Mouse (Mus musculus) embryonic facial prominence, embryonic 11.5 days (tissue): ENCODE data around the gene Ccdc78. TPM values are rescaled to one million over a fixed set of nuclear protein-coding genes. Genes with fewer than 3 reads are reported as not detected.

ENCODE experiments used
- ATAC-seq: fragments of 200-750 bp; cut with Nextera tagmentation; replicated peaks from 2 replicates; pipeline ENCODE4 v1.8.0; 2017; ENCODE audit warnings: low read depth; ENCODE audit not compliant: insufficient number of reproducible peaks, low FRiP score, low TSS enrichment
- DNase-seq: peaks from one replicate; pipeline ENCODE4 v3.0.0-alpha.2; 2015; ENCODE audit warnings: low spot score
- H3K27ac ChIP-seq: fragments of 300-500 bp; sonication (generic); replicated peaks from 2 replicates; pipeline ENCODE4 v1.5.1; 2014; ENCODE audit warnings: mild to moderate bottlenecking, low read depth, low read length, control low read depth
- H3K27me3 ChIP-seq: fragments of 300-500 bp; sonication (generic); 2 replicates; pipeline ENCODE4 v1.6.1; 2014; ENCODE audit warnings: mild to moderate bottlenecking, low read length, moderate library complexity, mixed read lengths; ENCODE audit not compliant: control insufficient read depth, insufficient read depth
- H3K36me3 ChIP-seq: fragments of 300-500 bp; sonication (generic); replicated peaks from 2 replicates; pipeline ENCODE4 v1.6.1; 2014; ENCODE audit warnings: low read depth, mild to moderate bottlenecking, low read length, moderate library complexity, mixed read lengths; ENCODE audit not compliant: control insufficient read depth, insufficient read depth
- H3K4me1 ChIP-seq: fragments of 300-500 bp; sonication (generic); 2 replicates; pipeline ENCODE4 v1.6.1; 2014; ENCODE audit warnings: low read length, mixed read lengths; ENCODE audit not compliant: control insufficient read depth, insufficient read depth
- H3K4me2 ChIP-seq: fragments of 300-500 bp; sonication (generic); 2 replicates; pipeline ENCODE4 v1.6.1; 2014; ENCODE audit warnings: low read depth, mild to moderate bottlenecking, control low read depth, low read length, moderate library complexity
- H3K4me3 ChIP-seq: fragments of 300-500 bp; sonication (generic); 2 replicates; pipeline ENCODE4 v1.5.1; 2014; ENCODE audit warnings: low read depth, low read length, control low read depth
- H3K9ac ChIP-seq: fragments of 300-500 bp; sonication (generic); replicated peaks from 2 replicates; pipeline ENCODE4 v1.6.1; 2014; ENCODE audit warnings: mild to moderate bottlenecking, control low read depth, low read length
- H3K9me3 ChIP-seq: fragments of 300-500 bp; sonication (generic); replicated peaks from 2 replicates; pipeline ENCODE4 v1.6.1; 2016; ENCODE audit warnings: mild to moderate bottlenecking, low read length, inconsistent platforms, mixed read lengths; ENCODE audit not compliant: control insufficient read depth
- WGBS: fragments of 180-500 bp; shearing (Covaris S2); extraction: QIAGEN DNeasy Blood & Tissue Kit; methylation state at CpG from one replicate; pipeline ENCODE4 v1.1.7; 2014; 5-methylcytosine and 5-hydroxymethylcytosine counted together
- polyA plus RNA-seq: library from polyadenylated mRNA; unstranded; fragments of >200 nt; fragmentation: Nextera tagmentation; extraction: Ambion mirVana; gene quantifications from 2 replicates; pipeline ENCODE4 v1.2.1, GENCODE M21; 2014

Gene Ccdc78
- polyA plus RNA-seq, 1 experiment from 2014 or later: not detected

DNA sequence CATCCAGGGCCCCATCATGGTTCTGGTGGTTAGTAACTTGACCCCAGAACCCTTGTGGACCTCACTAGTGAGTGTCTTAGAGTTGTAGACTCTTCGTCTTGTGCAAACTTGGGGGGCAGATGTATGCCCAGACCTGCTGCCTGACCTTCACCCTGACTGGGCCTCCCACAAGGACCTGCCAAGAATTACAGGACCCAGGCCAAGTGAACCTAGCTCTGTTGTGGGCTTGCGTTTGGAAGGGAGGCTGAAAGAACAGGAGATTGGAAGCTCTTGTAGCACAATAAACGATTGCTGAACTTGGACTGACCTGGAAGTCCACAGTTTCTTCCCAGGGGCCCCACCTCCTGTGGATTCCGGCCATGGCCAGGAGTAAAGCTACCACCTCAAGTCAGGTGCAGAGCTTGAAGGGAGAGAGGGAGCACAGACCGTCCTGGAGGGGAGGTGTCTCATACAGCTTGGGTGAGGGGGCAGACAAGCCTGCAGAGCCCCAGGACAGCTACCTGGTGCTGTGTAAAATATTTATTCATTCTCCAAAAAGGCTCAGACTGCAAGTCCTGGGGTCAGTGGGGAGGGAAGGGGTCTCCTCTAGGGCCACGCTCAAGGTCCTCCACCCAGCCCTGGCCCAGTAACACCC lies 47.7 kb downstream of the Ccdc78 start:
- WGBS: 50% methylated on average over 6 of the region's 6 CpGs
- Histone ChIP-seq H3K4me2 (peak overlapping the region; percentile 75), H3K9me3 (no peaks in the 10 kb centered on the region), H3K4me3 (peak overlapping the region; percentile 89), H3K9ac (peak overlapping the region; percentile 87), H3K36me3 (peaks cover 4% of the 10 kb centered on the region), H3K4me1 (peaks cover 28% of the 10 kb centered on the region), H3K27ac (peak overlapping the region; percentile 89; the same call in 1 of the 2 replicates), H3K27me3 (no peaks in the 10 kb centered on the region)
- ATAC-seq: no peak
- DNase-seq: no peak

DNA sequence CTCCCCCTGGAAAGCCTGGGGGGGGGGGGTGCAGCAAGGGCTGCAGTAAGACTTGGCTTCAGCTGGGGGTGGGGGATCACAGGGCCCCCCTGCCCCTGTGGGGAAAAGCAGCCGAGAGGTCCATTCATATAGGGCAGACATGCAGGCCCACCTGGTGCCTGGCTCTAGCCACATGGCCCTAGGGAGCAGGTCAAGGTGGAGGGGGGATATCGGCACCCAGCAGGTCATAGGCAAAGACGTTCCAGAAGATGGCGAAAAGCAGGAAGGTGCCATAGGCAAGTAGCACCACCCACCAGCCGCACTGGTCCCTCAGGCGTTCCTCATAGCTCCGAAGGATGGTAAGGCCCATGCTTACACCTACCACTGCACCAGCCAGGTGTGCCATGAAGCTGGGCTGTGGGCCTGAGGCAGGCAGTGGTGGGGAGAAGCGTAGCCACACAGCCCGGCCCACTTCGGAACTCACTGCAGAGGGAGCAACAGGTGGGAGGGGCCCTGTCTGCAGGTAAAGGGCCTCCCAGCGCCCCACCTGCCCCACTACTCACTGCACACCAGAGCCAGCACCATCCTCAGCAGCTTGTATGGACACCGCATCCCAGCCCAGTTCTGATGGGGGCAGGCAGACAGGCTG lies 48.3 kb downstream of the Ccdc78 start:
- 87% methylated on average over 11 of the region's 12 CpGs for WGBS
- Histone ChIP-seq H3K36me3 (peaks cover 6% of the 10 kb centered on the region), H3K4me1 (peaks cover 28% of the 10 kb centered on the region)

DNA sequence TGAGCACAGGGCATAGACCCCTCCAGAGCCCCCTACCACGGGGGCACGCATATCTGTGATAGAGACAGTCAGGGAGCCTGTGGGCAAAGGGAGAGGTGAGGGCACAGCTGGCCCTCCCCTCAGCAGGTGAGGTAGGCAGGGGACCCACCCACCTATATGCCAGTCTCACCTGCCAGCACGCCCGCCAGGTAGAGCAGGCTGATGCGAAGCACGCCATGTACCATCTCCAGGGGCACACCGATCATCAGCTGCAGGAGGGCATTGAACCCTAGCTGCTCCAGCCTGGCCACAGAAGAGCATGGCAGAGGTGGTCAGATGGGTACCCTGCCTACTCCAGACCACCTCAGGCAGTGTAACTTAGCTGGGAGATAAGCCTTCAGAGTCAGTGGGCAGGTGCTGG lies 48.9 kb downstream of the Ccdc78 start:
- no peak for ATAC-seq
- no peaks in the 10 kb centered on the region for H3K9me3 ChIP-seq
- H3K36me3 ChIP-seq: peaks cover 8% of the 10 kb centered on the region
- no peak overlapping the region for H3K27ac ChIP-seq
- H3K4me3 ChIP-seq: no peak overlapping the region
- peak overlapping the region; percentile 9; the same call in 1 of the 2 replicates for H3K9ac ChIP-seq
- no peak for DNase-seq
- peaks cover 25% of the 10 kb centered on the region for H3K4me1 ChIP-seq
- H3K4me2 ChIP-seq: no peak overlapping the region
- WGBS: 94% methylated on average over 7 of the region's 7 CpGs
- no peaks in the 10 kb centered on the region for H3K27me3 ChIP-seq

More for the DNA sequence above, 48.3 kb downstream of the Ccdc78 start:
- ATAC-seq (no peak), DNase-seq (no peak)
- Histone ChIP-seq H3K27me3 (no peaks in the 10 kb centered on the region), H3K9ac (peak overlapping the region; percentile 87), H3K4me3 (peak overlapping the region; percentile 89), H3K4me2 (peak overlapping the region; percentile 75), H3K27ac (no peak overlapping the region), H3K9me3 (no peaks in the 10 kb centered on the region)

DNA sequence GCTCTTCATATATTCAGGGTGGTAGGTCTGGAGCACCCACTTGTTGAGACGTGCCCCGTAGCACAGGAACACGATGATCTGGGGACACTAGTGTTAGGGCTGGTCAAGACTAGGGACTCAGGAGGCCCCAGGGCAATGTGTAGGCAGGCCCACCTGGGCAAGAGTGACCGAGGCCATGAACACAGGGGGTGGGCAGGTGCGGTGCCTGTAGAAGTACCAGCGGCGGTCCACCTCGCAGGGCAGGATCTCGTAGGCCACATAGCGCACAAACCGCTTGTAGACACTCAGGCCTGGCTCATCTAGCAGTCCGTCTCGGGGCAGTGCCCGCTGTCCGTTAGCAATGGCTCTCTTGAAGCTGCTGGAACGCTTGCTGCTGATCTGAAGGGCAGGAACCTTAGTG lies 49.4 kb downstream of the Ccdc78 start:
- peaks cover 25% of the 10 kb centered on the region for H3K4me1 ChIP-seq
- 91% methylated on average over 16 of the region's 16 CpGs for WGBS
- no peaks in the 10 kb centered on the region for H3K9me3 ChIP-seq
- peaks cover 11% of the 10 kb centered on the region for H3K36me3 ChIP-seq
- H3K27ac ChIP-seq: no peak overlapping the region
- no peak for DNase-seq
- H3K9ac ChIP-seq: no peak overlapping the region; the same call in 1 of the 2 replicates
- H3K4me2 ChIP-seq: no peak overlapping the region
- ATAC-seq: no peak
- H3K27me3 ChIP-seq: no peaks in the 10 kb centered on the region
- H3K4me3 ChIP-seq: no peak overlapping the region

DNA sequence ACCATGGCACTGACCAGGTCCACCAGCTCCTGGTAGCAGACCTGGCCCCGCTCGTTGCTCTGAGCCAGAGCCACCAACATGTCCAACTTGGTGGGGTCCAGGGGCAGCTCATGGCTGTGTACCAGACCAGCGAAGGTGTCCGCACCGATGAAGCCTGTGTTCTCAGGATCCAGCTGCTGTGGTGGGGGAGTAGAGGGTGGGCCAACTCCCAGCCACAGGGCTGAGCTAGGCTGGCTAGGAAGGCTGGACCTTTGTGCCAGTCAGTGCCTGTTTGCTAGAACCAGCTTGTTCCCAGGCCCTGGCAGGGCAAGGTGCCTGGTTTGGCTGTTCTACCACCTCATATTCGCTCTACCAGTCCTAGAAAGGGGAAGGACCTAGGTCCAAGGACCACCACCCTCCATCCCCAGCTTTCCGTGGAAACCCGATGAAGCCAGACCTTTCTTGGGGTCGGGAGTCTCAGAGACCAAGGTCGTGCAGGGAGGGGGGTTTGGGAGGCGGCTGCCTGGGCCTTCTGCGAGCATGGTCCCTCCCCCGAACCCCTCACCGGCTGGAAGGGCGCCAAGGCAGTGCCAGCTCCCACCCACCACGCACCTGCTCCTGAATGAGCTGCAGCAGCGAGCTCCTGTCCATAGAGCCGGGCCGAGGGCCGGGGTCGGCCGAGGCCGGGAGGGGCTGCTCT lies 50.2 kb downstream of the Ccdc78 start:
- ATAC-seq: no peak
- Histone ChIP-seq H3K27ac (no peak overlapping the region), H3K4me2 (peak overlapping the region; percentile 57), H3K4me1 (peaks cover 21% of the 10 kb centered on the region), H3K9me3 (no peaks in the 10 kb centered on the region), H3K27me3 (no peaks in the 10 kb centered on the region), H3K9ac (peak overlapping the region; percentile 35), H3K36me3 (peaks cover 16% of the 10 kb centered on the region), H3K4me3 (peak overlapping the region; percentile 17)
- 26% methylated on average over 22 of the region's 23 CpGs for WGBS
- DNase-seq: no peak

DNA sequence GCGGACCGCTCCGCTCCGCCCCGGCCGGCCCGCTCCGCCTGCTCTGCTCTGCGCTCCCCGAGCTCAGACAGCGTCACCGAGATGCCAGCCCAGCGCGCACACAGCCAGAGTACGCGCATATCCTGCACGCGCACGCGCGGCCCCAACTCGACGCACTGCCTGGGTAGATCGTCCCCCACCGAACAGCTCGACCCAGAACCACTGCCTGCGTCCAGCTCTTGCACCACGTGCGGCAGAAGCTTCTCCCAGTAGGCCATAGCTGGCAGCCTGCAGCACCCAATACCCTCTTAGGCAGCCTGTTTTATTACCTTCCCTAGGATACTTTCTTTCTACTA lies 50.7 kb downstream of the Ccdc78 start, which contains the start of gene Rhbdl1:
Gene Rhbdl1, minus strand, starts transcription at position 220 of the 335 bp plus-strand sequence.
- H3K4me2 ChIP-seq: peak within 1 kb of the TSS; percentile 57
- H3K27ac ChIP-seq: no peak within 1 kb of the TSS
- WGBS: 2% methylated on average over 29 of the region's 29 CpGs
- H3K9ac ChIP-seq: peak within 1 kb of the TSS; percentile 35
- H3K36me3 ChIP-seq: peaks cover 16% of the 10 kb centered on the region
- H3K27me3 ChIP-seq: no peaks in the 10 kb centered on the region
- H3K4me3 ChIP-seq: peak within 1 kb of the TSS; percentile 17
- DNase-seq: peak; percentile 68
- no peaks in the 10 kb centered on the region for H3K9me3 ChIP-seq
- H3K4me1 ChIP-seq: peaks cover 19% of the 10 kb centered on the region
- no peak for ATAC-seq

DNA sequence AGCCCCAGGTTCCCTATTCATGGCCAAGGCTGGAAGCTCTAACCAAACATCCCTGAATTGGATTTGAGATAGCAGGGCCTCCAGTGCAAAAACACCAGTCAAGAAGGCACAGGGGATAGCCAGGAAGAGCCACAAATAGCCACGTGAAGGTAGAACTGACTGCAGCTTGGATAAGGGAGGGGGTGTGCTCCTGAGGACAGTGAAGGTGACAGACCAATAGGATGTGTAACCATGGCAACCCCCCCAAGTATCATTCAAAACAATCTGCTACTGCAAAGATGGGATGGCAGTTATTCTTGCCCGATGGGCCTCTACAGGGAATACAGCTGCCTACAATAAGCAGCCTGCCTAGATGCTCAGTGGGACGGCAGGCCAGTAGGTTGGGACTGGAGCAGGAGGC lies 51.2 kb downstream of the Ccdc78 start:
- no peak for DNase-seq

DNA sequence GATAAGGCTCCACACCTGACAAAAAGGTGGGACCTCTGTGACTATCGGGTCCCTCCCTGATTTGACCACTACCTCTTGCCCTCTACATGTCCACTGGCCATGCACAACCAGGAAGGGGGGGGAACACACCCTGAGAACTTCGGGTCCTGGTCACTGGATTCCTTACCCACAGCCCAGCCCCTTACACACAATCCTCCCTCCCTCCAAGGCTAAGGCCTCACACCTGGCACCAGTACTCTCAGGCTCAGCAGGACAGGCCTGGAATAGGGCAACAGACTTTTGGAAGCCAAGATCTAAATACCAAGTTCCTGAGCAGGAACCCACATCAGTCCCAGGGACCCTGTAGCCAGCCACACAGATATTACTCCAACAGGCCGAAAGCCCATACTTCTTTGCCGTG lies 52.5 kb downstream of the Ccdc78 start:
- ATAC-seq: no peak
- H3K9me3 ChIP-seq: no peaks in the 10 kb centered on the region
- no peak overlapping the region for H3K4me3 ChIP-seq
- no peak overlapping the region for H3K4me2 ChIP-seq
- H3K36me3 ChIP-seq: peaks cover 16% of the 10 kb centered on the region
- no peak overlapping the region for H3K9ac ChIP-seq
- H3K4me1 ChIP-seq: peaks cover 18% of the 10 kb centered on the region
- DNase-seq: no peak
- H3K27me3 ChIP-seq: no peaks in the 10 kb centered on the region
- H3K27ac ChIP-seq: no peak overlapping the region
- WGBS: 85% methylated on average over 4 of the region's 4 CpGs

More for the DNA sequence above, 51.2 kb downstream of the Ccdc78 start:
- Histone ChIP-seq H3K9me3 (no peaks in the 10 kb centered on the region), H3K4me2 (no peak overlapping the region), H3K9ac (peak overlapping the region; percentile 7; the same call in 1 of the 2 replicates), H3K4me1 (peaks cover 19% of the 10 kb centered on the region), H3K36me3 (peaks cover 16% of the 10 kb centered on the region), H3K27ac (no peak overlapping the region), H3K27me3 (no peaks in the 10 kb centered on the region), H3K4me3 (no peak overlapping the region)
- WGBS: 44% methylated on average over 3 of the region's 3 CpGs
- ATAC-seq: no peak
